Mouse (Mus musculus) left cerebral cortex, adult 8-10 months (tissue): ENCODE results near the gene Surf2. TPM values are rescaled to one million over a fixed set of nuclear protein-coding genes. Genes with fewer than 3 reads are reported as not detected.

Experiments used
- DNase-seq, 2 experiments: peaks; one replicate each; pipeline ENCODE4 v3.0.0; 2022; ENCODE audit warnings: low spot score in 2 of 2
- total RNA-seq, 4 experiments: library from RNA; stranded (reverse); gene quantifications; 2 replicates each; pipeline ENCODE4 v1.2.4; 2022

Surf2 gene
- total RNA-seq, 4 experiments from 2014 or later, result 33.1 to 38.0 (median 36.3) TPM

- DNase-seq, result no peak
Measured at GRCm38 (mm10) chr2:26914148-26914941, 1.8 kb upstream of the Surf2 start.

GRCm38 (mm10) chr2:26916738-26917137 is 571 bp downstream of the Surf2 start:
- DNase-seq, result peak in 1 of 2 experiments; percentile 26

GRCm38 (mm10) chr2:26919684-26920083 is 3.5 kb downstream of the Surf2 start:
- no peak for DNase-seq

GRCm38 (mm10) chr2:26920190-26920855 is 4.2 kb downstream of the Surf2 start:
- DNase-seq, result no peak

- no peak for DNase-seq
Measured at GRCm38 (mm10) chr2:26921784-26922183, 5.6 kb downstream of the Surf2 start.

- DNase-seq, result no peak
Measured at GRCm38 (mm10) chr2:26927745-26928476, 11.7 kb downstream of the Surf2 start.

GRCm38 (mm10) chr2:26930390-26930789 is 14.2 kb downstream of the Surf2 start:
- DNase-seq, result peak in 1 of 2 experiments; percentile 28

GRCm38 (mm10) chr2:26932473-26933303 is 16.5 kb downstream of the Surf2 start:
- no peak for DNase-seq

- peak; percentile 78 to 93 for DNase-seq
Measured at GRCm38 (mm10) chr2:26933304-26934055, 17.3 kb downstream of the Surf2 start, which contains the start of the genes Surf4 and Stkld1. Gene Surf4, minus strand, starts transcription at chr2:26933928. Gene Stkld1, plus strand, starts transcription at chr2:26934047.

GRCm38 (mm10) chr2:26935286-26935685 is 19.1 kb downstream of the Surf2 start:
- DNase-seq, result no peak

- DNase-seq, result no peak
Measured at GRCm38 (mm10) chr2:26936425-26936824, 20.3 kb downstream of the Surf2 start.

- no peak for DNase-seq
Measured at GRCm38 (mm10) chr2:26941539-26941938, 25.4 kb downstream of the Surf2 start.

- no peak for DNase-seq
Measured at GRCm38 (mm10) chr2:26943253-26943652, 27.1 kb downstream of the Surf2 start.

- DNase-seq, result no peak
Measured at GRCm38 (mm10) chr2:26950411-26950810, 34.2 kb downstream of the Surf2 start.

- no peak for DNase-seq
Measured at GRCm38 (mm10) chr2:26951346-26951905, 35.3 kb downstream of the Surf2 start.

- no peak for DNase-seq
Measured at GRCm38 (mm10) chr2:26952193-26952592, 36.0 kb downstream of the Surf2 start.

- DNase-seq, result peak in 1 of 2 experiments; percentile 28
Measured at GRCm38 (mm10) chr2:26952866-26953265, 36.7 kb downstream of the Surf2 start.

GRCm38 (mm10) chr2:26954735-26955395 is 38.7 kb downstream of the Surf2 start:
- DNase-seq, result no peak

GRCm38 (mm10) chr2:26956811-26957487 is 40.8 kb downstream of the Surf2 start:
- no peak for DNase-seq
